Mouse (Mus musculus) layer of hippocampus, adult 18-20 months (tissue): Measurements from ENCODE around the gene Pigr. TPM values are rescaled to one million over a fixed set of nuclear protein-coding genes. Genes with fewer than 3 reads are reported as not detected.

Source experiments
- DNase-seq, 2 experiments: peaks; one replicate each; pipeline ENCODE4 v3.0.0; 2022; ENCODE audit warnings: low spot score in 2 of 2
- total RNA-seq, 2 experiments: library from RNA; stranded (reverse); gene quantifications; 2 replicates each; pipeline ENCODE4 v1.2.3; 2021

Pigr gene
- total RNA-seq, 2 experiments from 2014 or later: not detected

- DNase-seq: no peak
Observed at GRCm38 (mm10) chr1:130877889-130878614, 51.6 kb downstream of the Pigr start.

- no peak for DNase-seq
Observed at GRCm38 (mm10) chr1:130879927-130880326, 53.4 kb downstream of the Pigr start.

- no peak for DNase-seq
Observed at GRCm38 (mm10) chr1:130883146-130883545, 56.7 kb downstream of the Pigr start.

GRCm38 (mm10) chr1:130887354-130887753 is 60.9 kb downstream of the Pigr start, which contains the start of gene Il24:
TSS of gene Il24 (minus strand) at chr1:130887454.
- DNase-seq: no peak

GRCm38 (mm10) chr1:130892446-130892845 is 66.0 kb downstream of the Pigr start:
- DNase-seq: no peak

GRCm38 (mm10) chr1:130893329-130894040 is 67.0 kb downstream of the Pigr start:
- DNase-seq: no peak

- no peak for DNase-seq
Observed at GRCm38 (mm10) chr1:130894468-130894867, 68.0 kb downstream of the Pigr start.

Other genes with a start within 250 kb of the Pigr start
- not detected for gene Zp3r, start 197.1 kb upstream of the Pigr start, total RNA-seq
- gene C4bp, start 165.1 kb upstream of the Pigr start, total RNA-seq: under 1 TPM; 0.43 to 0.47 TPM
- gene Gm29427, start 110.9 kb upstream of the Pigr start, total RNA-seq: not detected
- 10 to 100 TPM; 16.2 to 18.1 TPM for gene Yod1, start 109.4 kb upstream of the Pigr start, total RNA-seq
- gene Pfkfb2, start 97.4 kb upstream of the Pigr start, total RNA-seq: 10 to 100 TPM; 39.2 to 41.2 TPM
- gene AA986860, start 94.7 kb upstream of the Pigr start, total RNA-seq: 1 to 10 TPM; 1.3 to 1.6 TPM
- gene Fcamr, start 25.8 kb upstream of the Pigr start, total RNA-seq: not detected
- gene Fcmr, start 39.0 kb downstream of the Pigr start, total RNA-seq: not detected
- gene Il24, start 60.8 kb downstream of the Pigr start, total RNA-seq: not detected
- not detected for gene Il20, start 84.8 kb downstream of the Pigr start, total RNA-seq
- gene Il19, start 113.4 kb downstream of the Pigr start, total RNA-seq: not detected
- gene Il10, start 193.2 kb downstream of the Pigr start, total RNA-seq: not detected